Mouse (Mus musculus) small intestine, adult 2 months (tissue): Measurements from ENCODE around the gene Pqbp1.

Experiments used
- CTCF ChIP-seq: fragments of 200-500 bp; IDR thresholded peaks from 2 replicates; pipeline ENCODE4 v1.5.1; 2012; ENCODE audit warnings: low read depth, mild to moderate bottlenecking, control low read depth, inconsistent platforms, low read length, moderate library complexity, mixed read lengths; ENCODE audit not compliant: insufficient replicate concordance, insufficient read length; ENCODE audit errors: extremely low read depth
- POLR2A ChIP-seq: fragments of 200-500 bp; IDR thresholded peaks from 2 replicates; pipeline ENCODE4 v1.6.1; 2012; ENCODE audit warnings: low read depth, mild to moderate bottlenecking, control low read depth, inconsistent platforms, low read length, moderate library complexity

DNA sequence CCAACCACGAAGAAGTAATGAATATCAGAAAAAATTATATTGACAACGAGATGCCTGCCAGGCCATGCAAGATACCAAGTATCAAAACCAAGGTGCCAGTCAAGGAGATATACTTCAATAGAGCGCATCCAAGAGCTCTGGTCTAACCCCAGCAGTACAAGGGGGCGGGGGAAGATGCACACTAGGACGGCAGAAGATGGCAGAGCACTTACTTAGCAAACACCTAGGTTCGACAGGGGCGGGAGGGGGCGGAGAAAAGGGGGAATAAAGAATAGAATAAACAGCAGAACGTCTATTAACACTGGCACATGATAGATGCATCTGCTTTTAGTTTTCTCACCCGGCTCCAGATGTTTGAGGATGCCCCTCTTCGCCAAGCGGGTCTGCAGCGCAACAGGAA, 858 bp downstream of the Pqbp1 start:
- TF ChIP-seq CTCF: no peak
- TF ChIP-seq POLR2A: no peak
